Mouse (Mus musculus) cerebellum, adult 18-20 months (tissue): Measurements from ENCODE around the gene Galnt10.
"Not testable (repeated sequence)": the region's sequence is repeated elsewhere in the genome, so short reads cannot be mapped to it uniquely, and the experiment has no call there.

ENCODE experiments used
- DNase-seq, 2 experiments: peaks; one replicate each; pipeline ENCODE4 v3.0.0; 2021

The Galnt10 gene

GRCm38 (mm10) chr11:57800266-57800951, 155.2 kb downstream of the Galnt10 start:
- DNase-seq, result peak in 1 of 2 experiments; percentile 33

GRCm38 (mm10) chr11:57800971-57801765, 155.9 kb downstream of the Galnt10 start, which contains the start of gene Sap30l:
TSS of gene Sap30l (plus strand) at chr11:57801637.
- peak; percentile 98 to 99 for DNase-seq

- DNase-seq, result peak in 1 of 2 experiments; percentile 48
These were observed 156.7 kb downstream of the Galnt10 start for GRCm38 (mm10) chr11:57801766-57802510.

GRCm38 (mm10) chr11:57802511-57802870, 157.2 kb downstream of the Galnt10 start:
- DNase-seq, result peak; percentile 24 to 28

- no peak for DNase-seq
These were observed 159.8 kb downstream of the Galnt10 start for GRCm38 (mm10) chr11:57805047-57805446.

- DNase-seq, result no peak
These were observed 163.9 kb downstream of the Galnt10 start for GRCm38 (mm10) chr11:57809017-57809731.

- no peak for DNase-seq
These were observed 164.5 kb downstream of the Galnt10 start for GRCm38 (mm10) chr11:57809732-57810098.

GRCm38 (mm10) chr11:57811006-57811405, 165.8 kb downstream of the Galnt10 start:
- no peak for DNase-seq

- no peak for DNase-seq
These were observed 167.0 kb downstream of the Galnt10 start for GRCm38 (mm10) chr11:57812212-57812611.

- no peak for DNase-seq
These were observed 168.4 kb downstream of the Galnt10 start for GRCm38 (mm10) chr11:57813641-57814040.

- no peak for DNase-seq
These were observed 172.9 kb downstream of the Galnt10 start for GRCm38 (mm10) chr11:57818189-57818588.

- peak; percentile 57 to 72 for DNase-seq
These were observed 174.8 kb downstream of the Galnt10 start for GRCm38 (mm10) chr11:57819999-57820581.

GRCm38 (mm10) chr11:57823159-57823558, 177.9 kb downstream of the Galnt10 start:
- DNase-seq, result not testable (repeated sequence)

GRCm38 (mm10) chr11:57823714-57824113, 178.5 kb downstream of the Galnt10 start:
- DNase-seq, result no peak

- DNase-seq, result not testable (repeated sequence)
These were observed 180.0 kb downstream of the Galnt10 start for GRCm38 (mm10) chr11:57825234-57825633.

GRCm38 (mm10) chr11:57827048-57827914, 182.0 kb downstream of the Galnt10 start:
- DNase-seq, result no peak

GRCm38 (mm10) chr11:57827915-57828545, 182.8 kb downstream of the Galnt10 start:
- no peak for DNase-seq

- no peak for DNase-seq
These were observed 184.0 kb downstream of the Galnt10 start for GRCm38 (mm10) chr11:57828955-57829870.
